Mouse (Mus musculus) midbrain, embryonic 11.5 days (tissue): ENCODE results near the gene Ccdc172. TPM values are rescaled to one million over a fixed set of nuclear protein-coding genes. Genes with fewer than 3 reads are reported as not detected.

ENCODE experiments used
- ATAC-seq: fragments of 200-750 bp; cut with Nextera tagmentation; 2 replicates; pipeline ENCODE4 v1.8.0; 2017; ENCODE audit warnings: moderate TSS enrichment, moderate library complexity; ENCODE audit not compliant: low FRiP score
- DNase-seq: peaks from one replicate; pipeline ENCODE4 v3.0.0; 2015; ENCODE audit warnings: low spot score; ENCODE audit errors: missing footprints
- H3K27ac ChIP-seq: fragments of 300-500 bp; sonication (generic); 2 replicates; pipeline ENCODE4 v1.5.1; 2014; ENCODE audit warnings: low read depth, low read length
- H3K27me3 ChIP-seq: fragments of 300-500 bp; sonication (generic); 2 replicates; pipeline ENCODE4 v1.6.1; 2014; ENCODE audit warnings: mild to moderate bottlenecking, low read length, moderate library complexity, mixed read lengths; ENCODE audit not compliant: control insufficient read depth, insufficient read depth
- H3K36me3 ChIP-seq: fragments of 300-500 bp; sonication (generic); 2 replicates; pipeline ENCODE4 v1.6.1; 2014; ENCODE audit warnings: mild to moderate bottlenecking, low read length, moderate library complexity, mixed read lengths; ENCODE audit not compliant: control insufficient read depth, insufficient read depth
- H3K4me1 ChIP-seq: fragments of 300-500 bp; sonication (generic); 2 replicates; pipeline ENCODE4 v1.6.1; 2014; ENCODE audit warnings: low read length; ENCODE audit not compliant: control insufficient read depth, insufficient read depth
- H3K4me2 ChIP-seq: fragments of 300-500 bp; sonication (generic); 2 replicates; pipeline ENCODE4 v1.6.1; 2014; ENCODE audit warnings: mild to moderate bottlenecking, moderate library complexity
- H3K4me3 ChIP-seq: fragments of 300-500 bp; sonication (generic); 2 replicates; pipeline ENCODE4 v1.5.1; 2014; ENCODE audit warnings: low read depth, low read length
- H3K9ac ChIP-seq: fragments of 300-500 bp; sonication (generic); 2 replicates; pipeline ENCODE4 v1.6.1; 2014; ENCODE audit warnings: low read length
- H3K9me3 ChIP-seq: fragments of 300-500 bp; sonication (generic); 2 replicates; pipeline ENCODE4 v1.6.1; 2016; ENCODE audit warnings: low read length; ENCODE audit not compliant: control insufficient read depth
- WGBS: fragments of 180-500 bp; shearing (Covaris S2); extraction: QIAGEN DNeasy Blood & Tissue Kit; methylation state at CpG from one replicate; pipeline ENCODE4 v1.1.7; 2014; 5-methylcytosine and 5-hydroxymethylcytosine counted together
- polyA plus RNA-seq: library from polyadenylated mRNA; unstranded; fragments of >200 nt; fragmentation: Nextera tagmentation; extraction: Ambion mirVana; gene quantifications from 2 replicates; pipeline ENCODE4 v1.2.1, GENCODE M21; 2014

Gene Ccdc172
- polyA plus RNA-seq, 1 experiment from 2014 or later, result not detected

- H3K4me1 ChIP-seq, result no peaks in the 10 kb centered on the region
- DNase-seq (no peak), ATAC-seq (no peak)
- no peaks in the 10 kb centered on the region for H3K9me3 ChIP-seq
- H3K4me2 ChIP-seq, result no peak overlapping the region
- no peak overlapping the region for H3K27ac ChIP-seq
- no peak overlapping the region for H3K4me3 ChIP-seq
- H3K27me3 ChIP-seq, result no peaks in the 10 kb centered on the region
- 87% methylated on average over 3 of the region's 3 CpGs for WGBS
- H3K36me3 ChIP-seq, result no peaks in the 10 kb centered on the region
- H3K9ac ChIP-seq, result no peak overlapping the region
Observed at GRCm38 (mm10) chr19:58550916-58551315, 39.1 kb downstream of the Ccdc172 start.

DNA sequence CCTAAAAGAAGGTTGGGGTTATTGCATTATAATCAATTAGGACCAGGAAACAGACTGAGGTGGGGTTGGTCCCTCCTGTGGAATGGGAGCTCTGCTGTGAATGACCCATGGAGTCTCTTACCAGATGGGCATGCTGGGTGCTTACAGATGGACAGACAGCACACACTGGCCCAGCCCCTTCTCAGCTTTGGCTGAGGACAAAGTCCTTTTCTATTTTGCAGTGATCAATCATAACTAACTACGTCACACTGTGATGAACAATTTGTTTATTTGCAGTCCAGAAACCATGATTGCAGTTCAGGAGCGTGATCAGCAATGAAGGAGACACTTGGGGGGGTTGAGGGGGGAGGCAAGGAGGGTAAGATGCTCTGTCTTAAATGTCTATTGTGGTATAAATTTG lies 43.2 kb downstream of the Ccdc172 start:
- H3K27me3 ChIP-seq, result no peaks in the 10 kb centered on the region
- no peak for ATAC-seq
- no peak overlapping the region for H3K4me3 ChIP-seq
- no peak overlapping the region for H3K4me2 ChIP-seq
- no peaks in the 10 kb centered on the region for H3K36me3 ChIP-seq
- no peak overlapping the region for H3K9ac ChIP-seq
- no peak overlapping the region for H3K27ac ChIP-seq
- no peaks in the 10 kb centered on the region for H3K9me3 ChIP-seq
- no peak for DNase-seq
- H3K4me1 ChIP-seq, result no peaks in the 10 kb centered on the region
- 92% methylated on average over 2 of the region's 2 CpGs for WGBS

DNA sequence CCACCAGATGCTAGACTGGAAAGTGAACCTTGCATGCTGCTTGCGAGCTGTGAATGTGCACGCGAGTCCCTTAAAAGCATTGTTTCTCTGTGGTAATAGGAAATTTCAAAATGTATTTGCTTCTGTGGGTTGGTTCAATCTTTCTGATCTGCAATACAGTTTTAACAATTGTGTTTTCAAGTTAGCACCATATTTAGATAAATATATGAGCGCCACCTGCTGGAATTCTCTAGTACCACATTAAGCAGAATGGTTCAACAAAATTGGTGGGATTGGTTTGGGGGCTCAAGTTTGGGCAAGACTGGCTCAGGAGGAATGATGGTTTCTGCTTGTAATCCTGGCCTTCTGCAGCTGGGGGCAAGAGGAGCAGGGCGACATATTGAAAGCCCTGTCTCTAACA lies 46.6 kb downstream of the Ccdc172 start:
- DNase-seq, result peak; percentile 93
- 56% methylated on average over 5 of the region's 5 CpGs for WGBS
- no peak overlapping the region for H3K27ac ChIP-seq
- no peak overlapping the region for H3K9ac ChIP-seq
- H3K27me3 ChIP-seq, result no peaks in the 10 kb centered on the region
- no peaks in the 10 kb centered on the region for H3K36me3 ChIP-seq
- no peak overlapping the region for H3K4me3 ChIP-seq
- no peaks in the 10 kb centered on the region for H3K9me3 ChIP-seq
- H3K4me1 ChIP-seq, result no peaks in the 10 kb centered on the region
- no peak for ATAC-seq
- H3K4me2 ChIP-seq, result no peak overlapping the region

DNA sequence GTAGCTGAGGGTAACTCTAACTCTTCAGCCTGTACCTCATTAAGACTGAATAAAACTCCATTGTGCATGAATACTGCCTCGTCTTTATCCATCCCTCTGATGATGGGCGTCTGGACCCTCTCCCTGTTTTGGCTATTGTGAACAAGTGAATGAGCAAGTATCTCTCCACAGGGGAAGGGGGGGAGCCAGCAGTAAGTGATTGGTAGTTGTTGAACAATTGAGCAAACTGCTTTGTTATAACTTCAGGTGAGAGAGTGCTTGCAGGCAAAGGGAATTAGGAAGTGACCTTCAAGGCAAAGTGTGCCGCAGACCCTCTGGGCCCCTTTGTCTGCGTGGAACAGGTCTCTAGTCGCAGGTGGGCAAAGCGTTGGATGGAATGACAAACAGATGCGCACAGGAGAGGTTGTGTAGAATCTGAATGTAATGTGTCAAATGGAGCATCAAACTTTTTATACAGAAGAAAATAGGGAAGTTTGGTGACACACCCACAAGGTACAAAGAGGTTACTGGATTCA lies 50.6 kb downstream of the Ccdc172 start:
- DNase-seq (no peak), ATAC-seq (no peak)
- no peaks in the 10 kb centered on the region for H3K4me1 ChIP-seq
- no peak overlapping the region for H3K4me2 ChIP-seq
- no peaks in the 10 kb centered on the region for H3K9me3 ChIP-seq
- 91% methylated on average over 7 of the region's 7 CpGs for WGBS
- H3K9ac ChIP-seq, result no peak overlapping the region
- no peak overlapping the region for H3K27ac ChIP-seq
- H3K4me3 ChIP-seq, result no peak overlapping the region
- no peaks in the 10 kb centered on the region for H3K27me3 ChIP-seq
- no peaks in the 10 kb centered on the region for H3K36me3 ChIP-seq

GRCm38 (mm10) chr19:58571566-58571965 lies 59.8 kb downstream of the Ccdc172 start:
- no peaks in the 10 kb centered on the region for H3K36me3 ChIP-seq
- ATAC-seq (no peak), DNase-seq (no peak)
- H3K9me3 ChIP-seq, result no peaks in the 10 kb centered on the region
- WGBS, result 71% methylated on average over 2 of the region's 2 CpGs
- H3K27me3 ChIP-seq, result no peaks in the 10 kb centered on the region
- no peak overlapping the region for H3K4me2 ChIP-seq
- H3K4me1 ChIP-seq, result peaks cover 4% of the 10 kb centered on the region; the same call in 1 of the 2 replicates
- no peak overlapping the region for H3K4me3 ChIP-seq
- no peak overlapping the region for H3K27ac ChIP-seq
- H3K9ac ChIP-seq, result no peak overlapping the region

- no peaks in the 10 kb centered on the region for H3K9me3 ChIP-seq
- H3K4me3 ChIP-seq, result no peak overlapping the region
- H3K27ac ChIP-seq, result no peak overlapping the region
- no peak for ATAC-seq
- no peaks in the 10 kb centered on the region for H3K27me3 ChIP-seq
- peaks cover 4% of the 10 kb centered on the region; the same call in 1 of the 2 replicates for H3K4me1 ChIP-seq
- no peak overlapping the region for H3K9ac ChIP-seq
- H3K4me2 ChIP-seq, result no peak overlapping the region
- 42% methylated on average over 11 of the region's 11 CpGs for WGBS
- no peaks in the 10 kb centered on the region for H3K36me3 ChIP-seq
- DNase-seq, result peak; percentile 82
Observed at GRCm38 (mm10) chr19:58572429-58573071, 60.8 kb downstream of the Ccdc172 start.

DNA sequence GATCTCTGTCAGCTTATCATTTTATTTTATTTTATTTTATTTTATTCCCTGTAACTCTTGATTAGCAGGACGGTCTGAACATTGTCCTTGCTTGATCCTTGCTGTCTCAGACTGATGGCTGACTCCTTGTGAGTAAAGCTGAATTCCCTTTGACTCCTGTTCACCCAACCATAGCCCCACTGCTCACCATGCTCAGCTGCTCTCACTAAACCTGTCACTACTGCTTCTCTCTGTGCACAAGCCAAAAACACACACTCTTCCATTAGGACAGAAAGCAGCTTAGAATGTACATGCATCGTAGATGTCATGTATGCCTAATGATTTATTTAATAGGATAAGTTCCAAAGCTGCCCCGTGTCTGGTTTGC lies 61.3 kb downstream of the Ccdc172 start:
- no peak for ATAC-seq
- H3K4me1 ChIP-seq, result peaks cover 4% of the 10 kb centered on the region; the same call in 1 of the 2 replicates
- no peak overlapping the region for H3K4me3 ChIP-seq
- no peak overlapping the region for H3K4me2 ChIP-seq
- WGBS, result 68% methylated on average over 3 of the region's 3 CpGs
- no peaks in the 10 kb centered on the region for H3K27me3 ChIP-seq
- no peaks in the 10 kb centered on the region for H3K36me3 ChIP-seq
- no peak for DNase-seq
- no peaks in the 10 kb centered on the region for H3K9me3 ChIP-seq
- no peak overlapping the region for H3K27ac ChIP-seq
- H3K9ac ChIP-seq, result no peak overlapping the region

DNA sequence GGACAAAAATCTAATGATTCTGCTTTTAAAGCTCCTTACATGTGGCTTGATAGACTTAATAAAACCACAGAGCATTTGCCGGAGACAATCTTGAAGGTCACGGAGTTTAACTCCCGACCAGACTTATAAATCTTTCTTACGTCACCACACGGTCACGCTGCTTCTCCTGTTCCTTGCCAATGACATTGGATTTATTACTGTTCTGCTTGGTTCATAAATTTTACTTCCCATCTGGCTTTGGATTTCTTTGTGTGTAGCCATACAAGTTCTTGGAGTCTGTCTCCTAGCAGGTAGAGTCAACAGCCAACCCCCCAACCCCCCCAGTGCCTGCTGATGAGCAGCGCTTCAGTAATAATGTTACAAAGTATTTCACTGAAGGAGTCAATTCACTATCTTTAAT lies 70.2 kb downstream of the Ccdc172 start:
- no peak overlapping the region for H3K4me2 ChIP-seq
- no peak overlapping the region for H3K9ac ChIP-seq
- no peaks in the 10 kb centered on the region for H3K36me3 ChIP-seq
- DNase-seq (no peak), ATAC-seq (no peak)
- H3K27ac ChIP-seq, result no peak overlapping the region
- no peaks in the 10 kb centered on the region for H3K9me3 ChIP-seq
- H3K4me3 ChIP-seq, result no peak overlapping the region
- 92% methylated on average over 7 of the region's 7 CpGs for WGBS
- no peaks in the 10 kb centered on the region for H3K27me3 ChIP-seq
- no peaks in the 10 kb centered on the region for H3K4me1 ChIP-seq

- Histone ChIP-seq H3K9me3 (no peaks in the 10 kb centered on the region), H3K4me1 (no peaks in the 10 kb centered on the region)
- 88% methylated on average over 5 of the region's 5 CpGs for WGBS
Observed at GRCm38 (mm10) chr19:58582956-58583355, 71.2 kb downstream of the Ccdc172 start.

More at GRCm38 (mm10) chr19:58582956-58583355, 71.2 kb downstream of the Ccdc172 start:
- no peak for DNase-seq
- no peak overlapping the region for H3K4me2 ChIP-seq
- no peak overlapping the region for H3K27ac ChIP-seq
- no peak for ATAC-seq
- H3K9ac ChIP-seq, result no peak overlapping the region
- H3K27me3 ChIP-seq, result no peaks in the 10 kb centered on the region
- no peak overlapping the region for H3K4me3 ChIP-seq
- no peaks in the 10 kb centered on the region for H3K36me3 ChIP-seq
